Mouse (Mus musculus): ENCODE measurements around the gene Ccin. TPM values are rescaled to one million over a fixed set of nuclear protein-coding genes. Genes with fewer than 3 reads are reported as not detected.

The Ccin gene
- total RNA-seq, 1 experiment = 0.80 TPM

DNA sequence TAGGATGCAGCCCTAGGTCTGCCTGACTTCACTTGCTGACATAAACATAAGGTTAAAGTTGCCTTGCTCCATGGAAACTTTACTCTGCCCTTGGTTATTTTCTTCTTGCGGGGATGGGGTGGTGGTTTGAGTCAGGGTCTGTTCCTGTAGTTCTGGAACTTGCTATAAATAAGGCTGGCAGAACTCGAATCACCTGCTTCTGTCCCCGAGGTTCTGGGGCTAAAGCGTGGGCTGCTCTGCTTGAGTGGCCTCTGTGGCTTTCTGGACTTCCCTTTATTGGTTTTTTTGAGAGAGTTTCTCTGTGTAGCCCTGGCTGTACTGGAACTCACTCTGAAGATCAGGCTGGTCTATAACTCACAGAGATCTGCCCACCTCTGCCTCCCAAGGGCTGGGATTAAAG is 32.8 kb downstream of the Ccin start:
- H3K4me3 ChIP-seq (ENCODE audit: insufficient read depth in 1 of 2, low read depth in 1 of 2, low read length in 2 of 2, poor library complexity in 1 of 2, severe bottlenecking in 1 of 2) = no peak overlapping the region
- no peaks in the 10 kb centered on the region for H3K9me3 ChIP-seq (ENCODE audit: control insufficient read depth, insufficient read depth, low read depth, low read length)
- no peak overlapping the region for H3K27ac ChIP-seq (ENCODE audit: insufficient read depth, low read depth, low read length, poor library complexity, severe bottlenecking)
- peaks cover 31% of the 10 kb centered on the region for H3K36me3 ChIP-seq (ENCODE audit: control insufficient read depth, insufficient read depth, low read length, poor library complexity, severe bottlenecking)
- no peak for DNase-seq (ENCODE audit: low read depth, low spot score)
- peaks cover 0 to 8% of the 10 kb centered on the region in 2 experiments; a peak in 3 of 4 replicates for H3K4me1 ChIP-seq (ENCODE audit: control insufficient read depth in 2 of 2, insufficient read depth in 2 of 2, low read length in 2 of 2, poor library complexity in 1 of 2)
- in situ Hi-C loops (cut with MboI; ENCODE audit: low sequenced_read_pairs in 2 of 2, unreplicated experiment in 2 of 2) = no loop called here
- TF ChIP-seq ZC3H11A (IDR thresholded peaks at IDR 0.05; ENCODE audit: borderline replicate concordance, low read depth, low read length) (no peak), CHD2 (IDR thresholded peaks at IDR 0.05; ENCODE audit: low read depth, low read length) (no peak), ZNF384 (IDR thresholded peaks at IDR 0.05; ENCODE audit: low read depth, low read length) (no peak), HCFC1 (IDR thresholded peaks at IDR 0.05; ENCODE audit: borderline replicate concordance, insufficient read depth, low read length) (no peak), MAFK (IDR thresholded peaks at IDR 0.05; ENCODE audit: insufficient read depth, low read depth, low read length) (no peak)
- no peak overlapping the region for H3K9ac ChIP-seq (ENCODE audit: insufficient read depth, low read depth, low read length, poor library complexity, severe bottlenecking)

DNA sequence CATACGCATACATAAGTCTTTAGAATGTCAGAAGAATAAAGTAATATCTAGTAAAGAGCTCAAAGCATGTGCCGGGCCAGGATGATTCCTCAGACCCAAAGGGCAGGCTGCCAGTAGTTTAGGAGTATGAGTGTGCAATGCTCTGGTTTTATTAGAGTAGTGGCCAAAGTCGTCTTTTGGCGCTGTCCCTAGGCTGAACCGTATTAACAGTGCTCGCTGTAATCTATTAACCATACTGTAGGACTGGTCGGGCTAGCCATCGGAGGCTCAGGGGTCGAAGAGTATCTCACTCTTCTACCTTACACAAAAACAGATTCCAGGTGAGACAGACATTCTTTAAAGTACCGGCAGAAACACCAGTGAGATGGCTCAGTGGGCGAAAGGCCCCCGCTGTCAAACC is 33.5 kb downstream of the Ccin start:
- no peak overlapping the region for H3K9ac ChIP-seq (ENCODE audit: insufficient read depth, low read depth, low read length, poor library complexity, severe bottlenecking)
- in situ Hi-C loops (cut with MboI; ENCODE audit: low sequenced_read_pairs in 2 of 2, unreplicated experiment in 2 of 2) = no loop called here
- H3K4me1 ChIP-seq (ENCODE audit: control insufficient read depth in 2 of 2, insufficient read depth in 2 of 2, low read length in 2 of 2, poor library complexity in 1 of 2) = peaks cover 0 to 10% of the 10 kb centered on the region in 2 experiments; a peak in 3 of 4 replicates
- no peak for DNase-seq (ENCODE audit: low read depth, low spot score)
- H3K9me3 ChIP-seq (ENCODE audit: control insufficient read depth, insufficient read depth, low read depth, low read length) = no peaks in the 10 kb centered on the region
- no peak overlapping the region for H3K4me3 ChIP-seq (ENCODE audit: insufficient read depth in 1 of 2, low read depth in 1 of 2, low read length in 2 of 2, poor library complexity in 1 of 2, severe bottlenecking in 1 of 2)
- no peak for TF ChIP-seq ZC3H11A (IDR thresholded peaks at IDR 0.05; ENCODE audit: borderline replicate concordance, low read depth, low read length)
- no peak for TF ChIP-seq ZNF384 (IDR thresholded peaks at IDR 0.05; ENCODE audit: low read depth, low read length)
- no peak for TF ChIP-seq CHD2 (IDR thresholded peaks at IDR 0.05; ENCODE audit: low read depth, low read length)
- no peak for TF ChIP-seq HCFC1 (IDR thresholded peaks at IDR 0.05; ENCODE audit: borderline replicate concordance, insufficient read depth, low read length)
- TF ChIP-seq MAFK (IDR thresholded peaks at IDR 0.05; ENCODE audit: insufficient read depth, low read depth, low read length) = no peak
- no peak overlapping the region for H3K27ac ChIP-seq (ENCODE audit: insufficient read depth, low read depth, low read length, poor library complexity, severe bottlenecking)
- H3K36me3 ChIP-seq (ENCODE audit: control insufficient read depth, insufficient read depth, low read length, poor library complexity, severe bottlenecking) = peaks cover 35% of the 10 kb centered on the region

DNA sequence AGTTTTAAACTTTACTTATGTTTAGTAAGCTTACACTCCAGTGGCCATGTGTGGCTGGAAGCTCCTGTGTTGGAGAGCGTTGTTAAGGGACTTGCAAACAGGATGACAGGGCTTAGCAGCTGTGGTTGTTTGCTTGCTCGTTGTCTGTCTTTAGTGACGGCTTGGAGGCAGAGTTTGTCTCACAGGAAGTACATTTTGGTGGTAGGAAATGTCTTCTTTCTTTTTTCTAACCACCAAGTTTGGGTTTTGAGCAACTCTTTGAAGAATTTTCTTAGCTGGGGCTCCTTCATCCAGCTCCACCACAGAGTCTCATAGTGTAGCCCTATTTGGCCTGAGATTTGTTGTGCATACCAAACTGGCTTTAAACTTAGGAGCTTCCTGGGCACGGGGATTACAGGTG is 39.0 kb downstream of the Ccin start:
- no peaks in the 10 kb centered on the region for H3K9me3 ChIP-seq (ENCODE audit: control insufficient read depth, insufficient read depth, low read depth, low read length)
- no peak overlapping the region for H3K27ac ChIP-seq (ENCODE audit: insufficient read depth, low read depth, low read length, poor library complexity, severe bottlenecking)
- in situ Hi-C loops (cut with MboI; ENCODE audit: low sequenced_read_pairs in 2 of 2, unreplicated experiment in 2 of 2) = no loop called here
- peaks cover 0 to 2% of the 10 kb centered on the region in 2 experiments; a peak in 1 of 4 replicates for H3K4me1 ChIP-seq (ENCODE audit: control insufficient read depth in 2 of 2, insufficient read depth in 2 of 2, low read length in 2 of 2, poor library complexity in 1 of 2)
- no peak overlapping the region for H3K4me3 ChIP-seq (ENCODE audit: insufficient read depth in 1 of 2, low read depth in 1 of 2, low read length in 2 of 2, poor library complexity in 1 of 2, severe bottlenecking in 1 of 2)
- TF ChIP-seq MAFK (IDR thresholded peaks at IDR 0.05; ENCODE audit: insufficient read depth, low read depth, low read length) (no peak), ZNF384 (IDR thresholded peaks at IDR 0.05; ENCODE audit: low read depth, low read length) (no peak), CHD2 (IDR thresholded peaks at IDR 0.05; ENCODE audit: low read depth, low read length) (no peak), HCFC1 (IDR thresholded peaks at IDR 0.05; ENCODE audit: borderline replicate concordance, insufficient read depth, low read length) (no peak), ZC3H11A (IDR thresholded peaks at IDR 0.05; ENCODE audit: borderline replicate concordance, low read depth, low read length) (no peak)
- no peak for DNase-seq (ENCODE audit: low read depth, low spot score)
- H3K9ac ChIP-seq (ENCODE audit: insufficient read depth, low read depth, low read length, poor library complexity, severe bottlenecking) = no peak overlapping the region
- H3K36me3 ChIP-seq (ENCODE audit: control insufficient read depth, insufficient read depth, low read length, poor library complexity, severe bottlenecking) = peaks cover 57% of the 10 kb centered on the region

DNA sequence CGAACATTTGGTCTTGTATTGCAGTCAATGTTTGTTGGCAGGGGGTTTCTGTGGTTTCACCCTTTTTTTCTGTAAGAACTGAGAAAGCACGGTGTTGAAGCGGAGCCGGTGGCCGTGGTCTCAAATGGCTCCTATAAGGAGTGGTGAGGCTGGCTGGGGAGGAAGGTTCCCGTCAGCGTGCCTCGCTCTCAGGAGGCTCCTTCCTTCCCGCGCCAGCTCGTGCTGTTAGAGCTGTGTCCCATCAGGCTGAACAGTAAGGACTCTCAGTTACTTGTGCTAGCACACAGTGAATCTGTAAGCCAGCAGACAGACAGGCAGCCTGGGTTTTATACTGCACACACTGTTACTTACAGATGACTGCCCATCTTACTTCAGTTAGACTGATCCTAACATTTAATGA is 39.5 kb downstream of the Ccin start:
- Histone ChIP-seq H3K9ac (ENCODE audit: insufficient read depth, low read depth, low read length, poor library complexity, severe bottlenecking) (no peak overlapping the region), H3K9me3 (ENCODE audit: control insufficient read depth, insufficient read depth, low read depth, low read length) (no peaks in the 10 kb centered on the region), H3K36me3 (ENCODE audit: control insufficient read depth, insufficient read depth, low read length, poor library complexity, severe bottlenecking) (peaks cover 58% of the 10 kb centered on the region), H3K27ac (ENCODE audit: insufficient read depth, low read depth, low read length, poor library complexity, severe bottlenecking) (no peak overlapping the region), H3K4me1 (ENCODE audit: control insufficient read depth in 2 of 2, insufficient read depth in 2 of 2, low read length in 2 of 2, poor library complexity in 1 of 2) (peaks cover 0 to 2% of the 10 kb centered on the region in 2 experiments; a peak in 1 of 4 replicates), H3K4me3 (ENCODE audit: insufficient read depth in 1 of 2, low read depth in 1 of 2, low read length in 2 of 2, poor library complexity in 1 of 2, severe bottlenecking in 1 of 2) (no peak overlapping the region)
- no peak for DNase-seq (ENCODE audit: low read depth, low spot score)
- no peak for TF ChIP-seq ZNF384 (IDR thresholded peaks at IDR 0.05; ENCODE audit: low read depth, low read length)
- no peak for TF ChIP-seq CHD2 (IDR thresholded peaks at IDR 0.05; ENCODE audit: low read depth, low read length)
- no peak for TF ChIP-seq MAFK (IDR thresholded peaks at IDR 0.05; ENCODE audit: insufficient read depth, low read depth, low read length)
- TF ChIP-seq HCFC1 (IDR thresholded peaks at IDR 0.05; ENCODE audit: borderline replicate concordance, insufficient read depth, low read length) = no peak
- TF ChIP-seq ZC3H11A (IDR thresholded peaks at IDR 0.05; ENCODE audit: borderline replicate concordance, low read depth, low read length) = no peak
- in situ Hi-C loops (cut with MboI; ENCODE audit: low sequenced_read_pairs in 2 of 2, unreplicated experiment in 2 of 2) = no loop called here

- in situ Hi-C loops (cut with MboI; ENCODE audit: low sequenced_read_pairs in 2 of 2, unreplicated experiment in 2 of 2) = no loop called here
- Histone ChIP-seq H3K4me1 (ENCODE audit: control insufficient read depth in 2 of 2, insufficient read depth in 2 of 2, low read length in 2 of 2, poor library complexity in 1 of 2) (peaks cover 0 to 2% of the 10 kb centered on the region in 2 experiments; a peak in 1 of 4 replicates), H3K9me3 (ENCODE audit: control insufficient read depth, insufficient read depth, low read depth, low read length) (no peaks in the 10 kb centered on the region), H3K9ac (ENCODE audit: insufficient read depth, low read depth, low read length, poor library complexity, severe bottlenecking) (no peak overlapping the region), H3K27ac (ENCODE audit: insufficient read depth, low read depth, low read length, poor library complexity, severe bottlenecking) (no peak overlapping the region), H3K36me3 (ENCODE audit: control insufficient read depth, insufficient read depth, low read length, poor library complexity, severe bottlenecking) (peaks cover 57% of the 10 kb centered on the region), H3K4me3 (ENCODE audit: insufficient read depth in 1 of 2, low read depth in 1 of 2, low read length in 2 of 2, poor library complexity in 1 of 2, severe bottlenecking in 1 of 2) (no peak overlapping the region)
- TF ChIP-seq ZNF384 (IDR thresholded peaks at IDR 0.05; ENCODE audit: low read depth, low read length) = no peak
- no peak for TF ChIP-seq CHD2 (IDR thresholded peaks at IDR 0.05; ENCODE audit: low read depth, low read length)
- TF ChIP-seq MAFK (IDR thresholded peaks at IDR 0.05; ENCODE audit: insufficient read depth, low read depth, low read length) = no peak
- TF ChIP-seq HCFC1 (IDR thresholded peaks at IDR 0.05; ENCODE audit: borderline replicate concordance, insufficient read depth, low read length) = no peak
- no peak for TF ChIP-seq ZC3H11A (IDR thresholded peaks at IDR 0.05; ENCODE audit: borderline replicate concordance, low read depth, low read length)
- DNase-seq (ENCODE audit: low read depth, low spot score) = no peak
Measured at GRCm38 (mm10) chr4:44023681-44024080, 40.4 kb downstream of the Ccin start.

Measured in ES-E14 (cell line).